Mouse (Mus musculus): ENCODE data around the gene 4933402J07Rik. TPM values are rescaled to one million over a fixed set of nuclear protein-coding genes. Genes with fewer than 3 reads are reported as not detected.

4933402J07Rik gene
- not detected in 2 replicates for polyA plus RNA-seq (2016; fragmentation: Nextera tagmentation; extraction: Ambion mirVana)

- H3K4me1 ChIP-seq (replicated peaks), result no peaks in the 10 kb centered on the region
- no peak within 1 kb of the TSS for H3K27ac ChIP-seq (ENCODE audit: poor library complexity, severe bottlenecking)
- H3K4me3 ChIP-seq, result no peak within 1 kb of the TSS
- no peak within 1 kb of the TSS for H3K9ac ChIP-seq
- no peaks in the 10 kb centered on the region for H3K27me3 ChIP-seq (replicated peaks)
- no peak within 1 kb of the TSS for H3K4me2 ChIP-seq
- H3K9me3 ChIP-seq (replicated peaks), result no peaks in the 10 kb centered on the region
- ATAC-seq (ENCODE audit: insufficient number of reproducible peaks, low FRiP score), result no peak
- WGBS, result 53% methylated on average over 2 of the region's 2 CpGs
- no peaks in the 10 kb centered on the region for H3K36me3 ChIP-seq
These were observed at the start of gene 4933402J07Rik for GRCm38 (mm10) chr8:87563553-87563952. Gene 4933402J07Rik, plus strand, starts transcription at chr8:87563853.

- no peaks in the 10 kb centered on the region for H3K9me3 ChIP-seq (replicated peaks)
- ATAC-seq (ENCODE audit: insufficient number of reproducible peaks, low FRiP score), result no peak
- no peaks in the 10 kb centered on the region for H3K4me1 ChIP-seq (replicated peaks)
- H3K4me2 ChIP-seq, result no peak overlapping the region
- H3K27ac ChIP-seq (ENCODE audit: poor library complexity, severe bottlenecking), result no peak overlapping the region
- no peak overlapping the region for H3K4me3 ChIP-seq
- no peaks in the 10 kb centered on the region for H3K27me3 ChIP-seq (replicated peaks)
- no peak overlapping the region for H3K9ac ChIP-seq
- H3K36me3 ChIP-seq, result no peaks in the 10 kb centered on the region
- WGBS, result 86% methylated on average over 3 of the region's 3 CpGs
These were observed 46.5 kb upstream of the 4933402J07Rik start for GRCm38 (mm10) chr8:87517132-87517531.

- no peak for ATAC-seq (ENCODE audit: insufficient number of reproducible peaks, low FRiP score)
- WGBS, result 88% methylated on average over 1 of the region's 1 CpGs
- Histone ChIP-seq H3K27ac (ENCODE audit: poor library complexity, severe bottlenecking) (no peak overlapping the region), H3K9me3 (replicated peaks) (no peaks in the 10 kb centered on the region), H3K4me3 (no peak overlapping the region), H3K9ac (no peak overlapping the region), H3K27me3 (replicated peaks) (no peaks in the 10 kb centered on the region), H3K4me1 (replicated peaks) (no peaks in the 10 kb centered on the region), H3K4me2 (no peak overlapping the region), H3K36me3 (no peaks in the 10 kb centered on the region)
These were observed 38.6 kb upstream of the 4933402J07Rik start for GRCm38 (mm10) chr8:87525006-87525405.

- Histone ChIP-seq H3K27me3 (replicated peaks) (0 out of 2 replicates have a peak, but pooled peaks cover 6% of the 10 kb centered on the region), H3K4me3 (no peak overlapping the region)
- 41% methylated on average over 4 of the region's 4 CpGs for WGBS
These were observed 32.5 kb upstream of the 4933402J07Rik start for GRCm38 (mm10) chr8:87531176-87531575.

GRCm38 (mm10) chr8:87533476-87533875, 30.2 kb upstream of the 4933402J07Rik start:
- no peaks in the 10 kb centered on the region for H3K36me3 ChIP-seq
- 73% methylated on average over 4 of the region's 4 CpGs for WGBS
- 0 out of 2 replicates have a peak, but pooled peaks cover 6% of the 10 kb centered on the region for H3K27me3 ChIP-seq (replicated peaks)
- H3K9ac ChIP-seq, result no peak overlapping the region
- no peak overlapping the region for H3K4me2 ChIP-seq
- no peak overlapping the region for H3K4me3 ChIP-seq
- no peak for ATAC-seq (ENCODE audit: insufficient number of reproducible peaks, low FRiP score)
- no peak overlapping the region for H3K27ac ChIP-seq (ENCODE audit: poor library complexity, severe bottlenecking)
- H3K9me3 ChIP-seq (replicated peaks), result no peaks in the 10 kb centered on the region
- H3K4me1 ChIP-seq (replicated peaks), result 0 out of 2 replicates have a peak, but pooled peaks cover 4% of the 10 kb centered on the region

More at GRCm38 (mm10) chr8:87531176-87531575, 32.5 kb upstream of the 4933402J07Rik start:
- H3K27ac ChIP-seq (ENCODE audit: poor library complexity, severe bottlenecking), result no peak overlapping the region
- no peak for ATAC-seq (ENCODE audit: insufficient number of reproducible peaks, low FRiP score)
- no peaks in the 10 kb centered on the region for H3K36me3 ChIP-seq
- H3K9ac ChIP-seq, result no peak overlapping the region
- H3K4me1 ChIP-seq (replicated peaks), result no peaks in the 10 kb centered on the region
- H3K9me3 ChIP-seq (replicated peaks), result no peaks in the 10 kb centered on the region
- no peak overlapping the region for H3K4me2 ChIP-seq

- 24% methylated on average over 2 of the region's 2 CpGs for WGBS
- Histone ChIP-seq H3K27me3 (replicated peaks) (0 out of 2 replicates have a peak, but pooled peaks cover 9% of the 10 kb centered on the region), H3K4me2 (no peak overlapping the region), H3K4me1 (replicated peaks) (0 out of 2 replicates have a peak, but pooled peaks cover 4% of the 10 kb centered on the region), H3K9me3 (replicated peaks) (no peaks in the 10 kb centered on the region), H3K9ac (no peak overlapping the region), H3K27ac (ENCODE audit: poor library complexity, severe bottlenecking) (no peak overlapping the region), H3K4me3 (no peak overlapping the region), H3K36me3 (no peaks in the 10 kb centered on the region)
- ATAC-seq (ENCODE audit: insufficient number of reproducible peaks, low FRiP score), result no peak
These were observed 28.8 kb upstream of the 4933402J07Rik start for GRCm38 (mm10) chr8:87534846-87535245.

- no peak overlapping the region for H3K27ac ChIP-seq (ENCODE audit: poor library complexity, severe bottlenecking)
- WGBS, result 7% methylated on average over 23 of the region's 23 CpGs
- H3K27me3 ChIP-seq (replicated peaks), result peaks cover 19% of the 10 kb centered on the region; the same call in 1 of the 2 replicates
- H3K36me3 ChIP-seq, result no peaks in the 10 kb centered on the region
- peak overlapping the region; percentile 40 for H3K4me2 ChIP-seq
- H3K4me3 ChIP-seq, result no peak overlapping the region
- H3K4me1 ChIP-seq (replicated peaks), result 0 out of 2 replicates have a peak, but pooled peaks cover 4% of the 10 kb centered on the region
- H3K9me3 ChIP-seq (replicated peaks), result no peaks in the 10 kb centered on the region
- no peak for ATAC-seq (ENCODE audit: insufficient number of reproducible peaks, low FRiP score)
- no peak overlapping the region for H3K9ac ChIP-seq
These were observed 26.9 kb upstream of the 4933402J07Rik start for GRCm38 (mm10) chr8:87536615-87537329.

GRCm38 (mm10) chr8:87539829-87540394, 23.7 kb upstream of the 4933402J07Rik start:
- no peaks in the 10 kb centered on the region for H3K36me3 ChIP-seq
- WGBS, result 22% methylated on average over 15 of the region's 15 CpGs
- ATAC-seq (ENCODE audit: insufficient number of reproducible peaks, low FRiP score), result no peak
- no peak overlapping the region for H3K4me2 ChIP-seq
- H3K27me3 ChIP-seq (replicated peaks), result peaks cover 19% of the 10 kb centered on the region; the same call in 1 of the 2 replicates
- no peak overlapping the region for H3K4me3 ChIP-seq
- no peak overlapping the region for H3K9ac ChIP-seq
- no peak overlapping the region for H3K27ac ChIP-seq (ENCODE audit: poor library complexity, severe bottlenecking)
- 0 out of 2 replicates have a peak, but pooled peaks cover 4% of the 10 kb centered on the region for H3K4me1 ChIP-seq (replicated peaks)
- no peaks in the 10 kb centered on the region for H3K9me3 ChIP-seq (replicated peaks)

GRCm38 (mm10) chr8:87549881-87550280, 13.8 kb upstream of the 4933402J07Rik start:
- no peak overlapping the region for H3K27ac ChIP-seq (ENCODE audit: poor library complexity, severe bottlenecking)
- H3K36me3 ChIP-seq, result no peaks in the 10 kb centered on the region
- no peaks in the 10 kb centered on the region for H3K4me1 ChIP-seq (replicated peaks)
- no peaks in the 10 kb centered on the region for H3K9me3 ChIP-seq (replicated peaks)
- no peak overlapping the region for H3K9ac ChIP-seq
- no peak for ATAC-seq (ENCODE audit: insufficient number of reproducible peaks, low FRiP score)
- 48% methylated on average over 4 of the region's 4 CpGs for WGBS
- H3K4me3 ChIP-seq, result no peak overlapping the region
- no peaks in the 10 kb centered on the region for H3K27me3 ChIP-seq (replicated peaks)
- no peak overlapping the region for H3K4me2 ChIP-seq

GRCm38 (mm10) chr8:87552801-87553200, 10.9 kb upstream of the 4933402J07Rik start:
- Histone ChIP-seq H3K4me3 (no peak overlapping the region), H3K4me2 (no peak overlapping the region), H3K27me3 (replicated peaks) (no peaks in the 10 kb centered on the region), H3K9ac (no peak overlapping the region), H3K27ac (ENCODE audit: poor library complexity, severe bottlenecking) (no peak overlapping the region), H3K36me3 (no peaks in the 10 kb centered on the region), H3K9me3 (replicated peaks) (no peaks in the 10 kb centered on the region), H3K4me1 (replicated peaks) (no peaks in the 10 kb centered on the region)
- 38% methylated on average over 1 of the region's 1 CpGs for WGBS
- no peak for ATAC-seq (ENCODE audit: insufficient number of reproducible peaks, low FRiP score)

GRCm38 (mm10) chr8:87560801-87561200, 2.9 kb upstream of the 4933402J07Rik start:
- H3K9me3 ChIP-seq (replicated peaks), result no peaks in the 10 kb centered on the region
- no peaks in the 10 kb centered on the region for H3K36me3 ChIP-seq
- H3K9ac ChIP-seq, result no peak overlapping the region
- no peak overlapping the region for H3K4me3 ChIP-seq
- 55% methylated on average over 2 of the region's 2 CpGs for WGBS
- H3K4me2 ChIP-seq, result no peak overlapping the region
- no peak overlapping the region for H3K27ac ChIP-seq (ENCODE audit: poor library complexity, severe bottlenecking)
- no peak for ATAC-seq (ENCODE audit: insufficient number of reproducible peaks, low FRiP score)
- H3K4me1 ChIP-seq (replicated peaks), result no peaks in the 10 kb centered on the region
- H3K27me3 ChIP-seq (replicated peaks), result no peaks in the 10 kb centered on the region

Measured in heart, embryonic 12.5 days (tissue).